Mouse (Mus musculus): ENCODE measurements around the gene Adgrf5.
A peak's percentile ranks its signal among the peaks of the same experiment; 100 is the strongest.

Adgrf5 gene

DNA sequence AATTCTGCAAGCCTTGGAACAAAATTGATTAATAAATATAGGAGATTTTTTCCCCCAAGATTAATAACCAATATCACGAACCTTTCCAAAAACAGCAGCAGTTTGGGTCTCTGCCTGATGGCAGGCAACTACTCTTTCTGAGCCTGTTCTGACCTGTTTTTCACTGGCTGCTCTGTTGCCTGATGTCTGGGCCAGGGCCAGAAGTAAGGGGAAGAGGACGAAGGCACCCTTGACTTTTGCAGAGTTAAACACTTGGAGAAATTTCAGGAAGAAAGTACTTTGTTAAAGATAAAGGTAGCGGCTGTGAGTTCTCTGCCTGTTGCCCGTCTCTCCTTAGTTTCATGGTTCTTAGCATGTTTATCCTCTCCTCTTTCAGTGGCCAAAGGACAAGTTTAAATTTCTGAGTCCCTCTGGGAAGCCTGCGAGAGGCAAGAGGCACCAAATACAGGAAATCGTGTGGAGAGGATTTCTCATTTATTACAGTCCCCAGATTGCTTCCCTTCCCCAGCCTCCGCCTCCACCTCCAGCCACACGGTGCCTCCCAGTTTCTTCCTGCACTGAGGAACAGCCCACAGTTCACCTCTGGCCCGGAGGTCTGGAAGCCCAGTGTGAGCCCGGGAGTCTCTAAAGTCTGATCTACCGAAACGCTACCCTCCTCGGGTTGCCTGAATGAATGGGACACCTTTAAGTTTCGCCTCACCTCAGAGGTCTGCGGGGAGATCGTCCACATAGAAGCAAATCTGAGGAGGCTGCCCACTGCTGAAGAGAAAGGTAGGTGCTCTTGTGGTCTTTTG lies at the start of gene Adgrf5:
Gene Adgrf5, plus strand, starts transcription at position 626 of the 794 bp plus-strand sequence.
- no peak for DNase-seq (ENCODE audit: low read depth, low spot score)

DNA sequence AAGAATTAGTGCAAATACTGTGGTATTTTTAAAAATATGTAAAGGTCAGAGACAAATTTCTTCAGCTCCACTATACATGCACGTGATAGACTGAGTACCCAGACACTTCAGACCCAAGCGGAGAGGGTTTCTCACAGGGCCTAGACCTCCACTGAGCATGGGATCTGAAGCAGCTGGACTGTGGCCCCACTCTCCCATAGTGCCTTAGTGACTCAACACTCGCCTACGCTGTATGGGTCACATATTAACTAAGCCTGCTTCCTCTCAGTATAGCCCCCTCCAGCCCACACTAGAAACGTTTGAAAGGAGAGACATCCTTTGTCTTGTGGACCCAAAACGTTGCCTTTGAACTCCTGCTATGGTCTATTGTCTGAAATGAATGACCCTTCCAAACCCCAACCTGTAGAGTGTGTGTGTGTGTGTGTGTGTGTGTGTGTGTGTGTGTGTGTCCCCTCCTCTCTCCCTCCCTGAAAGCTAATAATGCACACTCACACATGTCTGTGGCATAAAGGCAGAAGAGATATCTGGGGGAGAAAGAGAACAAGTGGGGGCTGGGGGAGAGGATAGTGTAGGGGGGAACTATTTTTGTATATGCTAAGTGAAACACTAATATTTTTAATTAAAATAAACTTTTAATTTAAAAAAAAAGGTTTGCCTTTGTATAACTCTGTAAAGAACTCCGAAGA lies 34.1 kb upstream of the Adgrf5 start:
- no peak for DNase-seq (ENCODE audit: low read depth, low spot score)

DNA sequence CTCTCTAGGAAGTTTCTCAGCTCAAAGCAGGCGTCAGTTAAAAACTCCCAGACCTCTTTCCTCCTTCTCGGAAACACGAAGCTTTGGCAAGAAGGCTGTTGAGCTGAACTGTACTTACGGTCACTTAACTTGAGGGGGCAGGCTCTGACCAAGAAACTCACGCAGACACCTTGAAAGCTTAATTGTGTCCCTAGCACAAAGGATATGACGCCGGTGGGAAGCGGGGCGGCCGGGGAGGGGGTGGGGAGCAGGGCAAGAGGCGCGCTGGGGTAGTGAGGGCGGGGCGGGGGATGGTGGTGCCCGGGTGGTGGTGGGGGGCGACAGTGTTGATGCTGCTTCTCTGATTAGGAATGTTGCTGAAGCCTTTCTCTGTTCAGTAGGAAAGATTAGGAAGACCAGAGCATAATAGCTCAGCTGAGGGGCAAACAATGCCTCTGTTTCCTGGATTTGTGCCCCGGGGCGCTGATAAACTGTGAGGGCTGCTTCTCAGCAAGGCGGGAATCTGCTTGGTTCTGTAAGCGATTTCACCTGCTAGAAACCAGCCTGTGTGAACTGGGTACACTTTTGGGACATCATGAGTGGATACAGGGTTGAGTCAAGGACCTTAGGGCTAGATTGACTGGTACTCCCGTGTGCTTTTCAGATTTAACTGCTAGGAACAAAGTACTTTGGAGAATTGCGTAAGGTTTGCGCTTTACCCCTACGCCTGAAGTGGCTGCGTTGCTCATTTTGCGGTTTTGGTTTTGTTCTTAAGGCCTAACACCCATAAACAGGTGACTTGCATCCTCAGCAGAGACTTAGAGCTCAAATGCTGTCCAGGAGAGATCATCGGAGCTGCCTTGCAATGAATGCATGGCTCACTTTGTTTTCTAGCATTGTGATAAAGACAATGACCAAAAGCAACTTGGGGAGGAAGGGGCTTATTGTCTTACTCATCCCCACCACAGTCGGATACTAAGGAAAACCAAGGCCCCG lies 33.2 kb upstream of the Adgrf5 start:
- DNase-seq (ENCODE audit: low read depth, low spot score), result peak; percentile 18

DNA sequence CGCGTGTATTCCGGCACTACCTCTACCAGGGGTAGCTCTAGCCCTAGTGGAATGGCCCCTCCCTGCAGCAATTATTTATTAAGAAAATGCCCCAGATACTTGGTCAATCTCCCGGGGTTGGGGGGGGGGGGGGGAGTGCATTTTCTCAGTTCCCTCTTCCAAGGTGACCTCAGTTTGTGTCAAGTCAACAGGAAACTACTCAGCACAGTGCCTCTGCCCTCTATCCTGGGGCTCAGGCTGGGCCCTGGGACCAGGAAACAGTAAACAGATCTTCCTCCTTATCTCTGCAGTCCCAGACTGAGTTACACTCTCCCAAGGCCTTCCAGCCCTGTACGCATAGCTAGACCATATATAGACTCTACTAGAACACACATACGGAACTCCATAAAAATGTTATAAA lies 32.4 kb upstream of the Adgrf5 start:
- DNase-seq (ENCODE audit: low read depth, low spot score), result no peak

DNA sequence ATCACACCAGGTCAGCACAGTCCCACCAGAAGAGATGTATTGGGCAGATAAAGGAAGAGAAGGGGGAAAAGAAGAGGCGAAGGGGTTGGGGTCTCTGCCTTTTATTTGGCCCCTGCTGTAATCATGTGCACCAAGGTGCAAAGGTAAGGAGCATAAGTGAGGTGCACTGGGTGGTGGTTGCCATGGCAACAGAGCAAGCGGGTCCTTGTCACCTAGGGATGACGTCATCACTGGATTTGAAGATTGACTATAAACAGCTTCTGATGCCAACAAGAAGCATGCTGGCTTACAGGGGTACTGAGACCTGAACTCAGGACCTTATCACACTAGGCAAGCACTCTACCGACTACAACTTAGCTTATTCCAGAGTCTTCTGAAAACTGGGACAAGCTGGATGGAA lies 31.0 kb upstream of the Adgrf5 start:
- DNase-seq (ENCODE audit: low read depth, low spot score), result no peak

DNA sequence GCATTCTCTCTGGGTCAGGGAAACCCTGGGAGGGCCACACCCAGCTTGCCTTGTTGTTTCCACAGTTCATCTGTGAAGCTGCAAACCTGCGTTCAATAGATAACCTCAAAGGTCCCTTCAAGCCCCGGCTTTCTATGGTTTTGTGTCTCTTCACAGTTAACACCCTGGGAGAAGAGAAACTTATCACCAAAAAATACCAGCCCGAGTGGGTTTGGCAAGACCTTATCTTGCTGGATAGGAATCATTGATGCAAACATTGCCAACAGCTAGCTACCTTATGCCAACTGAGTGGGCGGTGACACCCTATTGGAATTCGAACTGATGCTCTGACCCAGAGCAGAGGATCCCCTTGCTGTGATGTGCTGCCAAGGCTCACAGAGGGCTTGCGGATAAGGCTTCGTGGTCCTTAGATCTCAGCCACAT lies 30.5 kb upstream of the Adgrf5 start:
- no peak for DNase-seq (ENCODE audit: low read depth, low spot score)

DNA sequence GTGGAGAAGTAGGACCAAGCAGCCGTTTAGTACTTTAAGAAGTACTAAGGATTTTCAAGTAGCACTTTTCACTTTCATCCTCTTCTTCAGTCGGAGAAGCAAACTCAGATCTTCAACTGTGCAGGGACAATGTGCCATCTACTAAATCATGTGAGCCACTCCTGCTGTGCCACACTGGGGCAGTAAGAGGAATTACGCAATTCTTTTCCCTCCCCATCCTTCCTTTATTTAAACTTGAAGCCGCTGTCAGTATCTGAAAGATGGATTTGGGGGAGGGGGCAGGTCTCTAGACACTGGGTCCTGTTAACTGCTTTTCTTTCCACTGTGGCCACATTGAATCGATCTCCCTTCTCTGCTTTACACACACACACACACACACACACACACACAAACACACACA lies 27.6 kb upstream of the Adgrf5 start:
- no peak for DNase-seq (ENCODE audit: low read depth, low spot score)

DNA sequence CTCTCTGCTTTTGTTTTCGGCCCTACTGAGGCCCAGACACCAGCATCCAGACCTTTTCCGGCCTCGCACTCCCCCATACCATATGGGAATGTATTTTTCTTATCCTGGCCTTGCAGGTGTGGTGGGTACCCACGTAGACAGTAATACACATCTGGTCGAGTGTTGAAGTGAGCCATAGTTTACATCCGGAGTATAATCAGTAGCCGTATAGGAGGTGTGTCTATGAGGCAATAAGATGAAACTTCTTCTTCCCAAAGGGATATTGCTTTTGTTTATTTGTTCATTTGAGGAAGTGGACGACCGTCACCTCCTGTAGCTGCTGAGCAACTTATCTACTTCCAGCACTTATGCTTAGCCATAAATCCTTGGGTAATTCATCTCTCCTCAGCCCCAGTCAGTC lies 26.2 kb upstream of the Adgrf5 start:
- no peak for DNase-seq (ENCODE audit: low read depth, low spot score)

DNA sequence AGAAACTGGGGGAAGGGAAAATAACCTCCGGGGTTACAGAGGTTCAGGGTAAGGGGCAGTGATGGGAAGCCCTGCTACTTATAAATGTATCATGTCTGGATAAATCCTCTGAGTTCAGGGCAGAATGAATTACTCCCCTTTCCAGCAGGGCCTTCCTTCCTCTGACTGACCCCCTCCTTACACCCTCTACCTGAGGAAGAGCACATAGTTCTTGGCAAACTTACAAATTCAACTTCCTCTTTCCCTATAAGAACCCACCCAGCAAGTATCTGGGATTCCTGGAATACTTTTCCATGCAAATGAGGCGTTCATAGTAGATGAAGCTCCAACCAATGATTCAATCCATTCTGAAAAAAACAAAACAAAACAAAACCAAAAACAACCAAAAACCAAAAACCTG lies 22.6 kb upstream of the Adgrf5 start:
- DNase-seq (ENCODE audit: low read depth, low spot score), result no peak

DNA sequence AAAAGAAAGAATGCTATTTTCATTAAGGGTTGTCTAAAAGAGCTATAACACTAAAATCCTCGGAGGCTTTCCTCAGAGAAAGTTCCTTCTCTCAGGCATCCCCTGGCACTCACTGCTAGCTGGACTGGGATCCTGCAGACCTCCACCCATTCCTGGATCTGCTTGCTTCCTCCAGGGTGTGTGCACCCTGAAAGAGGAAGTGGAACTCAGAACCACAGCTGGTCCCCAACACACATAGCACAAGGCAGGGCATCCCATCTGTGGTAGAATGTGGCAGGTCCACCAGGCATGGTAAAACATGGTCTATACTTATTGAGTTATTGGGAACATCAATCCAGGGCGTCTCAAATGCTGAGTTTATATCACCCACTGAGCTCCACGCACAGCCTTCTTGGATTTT lies 22.0 kb upstream of the Adgrf5 start:
- DNase-seq (ENCODE audit: low read depth, low spot score), result no peak

DNA sequence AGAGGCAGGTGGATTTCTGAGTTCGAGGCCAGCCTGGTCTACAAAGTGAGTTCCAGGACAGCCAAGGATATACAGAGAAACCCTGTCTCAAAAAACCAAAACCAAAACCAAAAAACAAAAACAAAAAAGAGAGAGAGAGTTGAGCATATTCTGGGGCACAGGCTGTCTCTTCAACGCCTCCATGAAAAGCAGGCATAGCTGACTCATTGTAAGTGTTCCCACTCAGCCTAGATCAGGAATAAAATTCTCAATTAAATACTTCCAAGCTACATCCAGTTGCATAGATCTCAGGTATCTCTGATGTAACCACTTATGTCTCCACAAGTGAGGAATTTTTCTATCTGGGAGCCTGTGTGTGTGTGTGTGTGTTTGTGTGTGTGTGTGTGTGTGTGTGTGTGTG lies 13.8 kb upstream of the Adgrf5 start:
- peak; percentile 49 for DNase-seq (ENCODE audit: low read depth, low spot score)

DNA sequence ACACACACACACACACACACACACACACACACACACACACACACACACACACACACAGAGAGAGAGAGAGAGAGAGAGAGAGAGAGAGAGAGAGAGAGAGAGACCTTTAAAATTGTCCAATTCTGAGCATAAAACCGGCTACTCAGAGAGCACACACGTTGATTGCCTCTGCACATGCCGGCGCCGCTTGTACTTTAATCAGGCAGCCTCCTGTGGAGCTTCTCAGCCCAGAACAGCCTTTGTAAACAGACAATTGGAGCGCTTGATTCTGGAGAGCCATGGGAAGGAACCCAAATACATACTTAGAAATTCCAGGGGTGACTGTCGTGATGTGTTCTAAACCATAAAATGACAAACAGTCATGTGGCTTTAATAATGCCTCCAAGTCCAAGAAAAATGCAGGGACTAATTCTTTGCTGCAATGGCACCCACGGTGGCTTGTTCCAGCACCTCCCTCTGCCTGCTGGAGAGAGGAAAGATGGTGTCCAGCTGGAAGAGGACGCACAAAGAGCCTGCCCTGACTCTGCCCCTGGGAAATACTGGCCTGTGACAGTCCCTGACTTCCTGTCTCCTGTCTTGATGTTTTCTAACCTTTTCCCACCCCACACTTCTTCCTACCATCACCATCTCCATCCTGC lies 2.2 kb upstream of the Adgrf5 start:
- DNase-seq (ENCODE audit: low read depth, low spot score), result no peak

DNA sequence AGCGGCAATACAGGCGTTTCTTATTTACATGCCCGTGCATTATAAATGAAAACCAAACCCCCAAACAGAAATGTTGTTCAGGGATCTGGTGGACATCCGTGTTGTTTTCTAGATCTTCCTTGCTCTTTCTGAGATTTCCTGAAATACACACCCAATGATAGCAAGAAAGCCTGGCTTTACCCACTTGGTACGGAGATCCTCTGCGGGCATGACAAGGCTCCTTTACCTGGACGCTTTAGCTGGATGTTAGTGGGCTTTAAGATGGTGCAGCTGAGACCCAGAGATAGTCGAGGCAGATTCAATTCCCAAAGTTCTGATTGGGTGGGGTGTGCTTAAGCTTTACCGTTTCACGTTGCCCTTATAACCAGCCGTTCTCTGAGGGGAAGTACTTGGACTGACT lies 770 bp downstream of the Adgrf5 start:
- no peak for DNase-seq (ENCODE audit: low read depth, low spot score)

DNA sequence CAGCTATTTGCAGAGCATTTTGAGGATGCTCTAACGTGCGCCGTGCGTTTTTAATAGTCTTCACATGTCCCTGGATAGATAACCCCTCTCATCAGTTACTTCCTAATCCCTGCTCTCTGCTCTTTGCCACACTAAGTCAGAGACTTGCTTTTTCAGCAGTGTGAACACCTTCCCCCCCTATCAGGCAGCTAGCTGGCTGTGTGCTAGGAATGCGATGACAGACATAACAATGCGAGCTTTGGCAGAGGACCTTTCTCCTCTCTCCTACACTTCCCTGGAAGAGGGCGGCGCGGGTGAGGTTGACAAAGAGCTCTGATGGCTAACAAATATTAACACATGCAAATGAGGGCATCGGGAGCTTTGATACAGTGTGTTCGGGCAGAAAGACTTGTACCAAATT lies 2.1 kb downstream of the Adgrf5 start:
- no peak for DNase-seq (ENCODE audit: low read depth, low spot score)

DNA sequence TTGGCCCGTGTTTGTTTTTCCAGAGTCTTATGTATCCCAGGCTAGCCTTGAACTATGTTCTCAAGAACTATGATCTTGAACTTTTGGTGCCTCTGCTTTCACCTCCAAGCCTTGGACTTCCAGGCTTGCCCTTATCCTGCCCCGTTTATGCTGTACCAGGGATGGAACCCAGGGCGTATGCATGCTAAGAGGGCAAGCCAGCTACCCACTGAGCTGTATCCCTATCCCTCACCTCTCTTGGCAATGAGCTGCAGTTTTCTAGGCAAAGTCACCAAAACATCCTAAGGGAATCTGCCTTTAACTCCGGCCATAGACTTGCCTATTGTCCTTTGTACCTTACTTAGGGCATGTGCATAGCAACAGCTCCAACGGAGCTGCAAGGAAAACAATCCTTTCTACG lies 2.6 kb downstream of the Adgrf5 start:
- DNase-seq (ENCODE audit: low read depth, low spot score), result no peak

DNA sequence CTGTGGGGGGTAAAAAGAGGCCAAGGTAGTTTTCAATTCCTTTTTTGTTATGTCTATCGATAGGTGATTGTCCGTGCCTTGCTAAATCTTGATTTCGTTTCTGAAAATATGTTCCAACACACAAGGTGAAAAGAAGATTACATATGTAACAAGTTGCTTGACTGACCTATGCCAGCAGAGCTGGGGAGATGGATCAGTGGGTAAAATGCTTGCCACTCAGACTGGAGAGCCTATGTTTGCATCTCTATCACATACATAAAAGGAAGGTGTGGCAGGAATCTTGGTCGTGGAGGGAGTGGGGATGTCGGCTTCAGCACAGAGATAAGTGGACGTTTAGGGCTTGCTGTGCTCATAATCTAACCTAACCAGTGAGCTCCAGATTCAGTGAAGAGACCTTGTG lies 3.7 kb downstream of the Adgrf5 start:
- DNase-seq (ENCODE audit: low read depth, low spot score), result no peak

DNA sequence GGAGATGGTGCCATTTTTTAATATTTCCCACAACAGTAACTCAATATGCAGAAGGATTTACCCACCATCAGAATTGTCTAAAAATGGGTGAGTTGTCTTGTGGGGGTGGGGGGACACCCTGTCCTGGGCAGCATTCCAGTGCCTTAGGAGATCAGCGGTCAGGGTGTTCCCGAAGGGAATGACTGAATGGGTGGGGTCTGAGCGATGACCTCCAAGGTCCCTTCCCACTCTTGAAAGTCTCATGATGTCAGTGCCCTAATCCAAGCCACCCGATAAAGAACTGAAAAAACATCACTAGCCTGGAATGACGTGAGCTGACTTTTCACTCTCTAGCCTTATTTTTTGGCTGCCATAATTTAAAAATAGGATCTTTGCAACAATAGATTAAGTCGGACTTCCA lies 5.0 kb downstream of the Adgrf5 start:
- DNase-seq (ENCODE audit: low read depth, low spot score), result no peak

DNA sequence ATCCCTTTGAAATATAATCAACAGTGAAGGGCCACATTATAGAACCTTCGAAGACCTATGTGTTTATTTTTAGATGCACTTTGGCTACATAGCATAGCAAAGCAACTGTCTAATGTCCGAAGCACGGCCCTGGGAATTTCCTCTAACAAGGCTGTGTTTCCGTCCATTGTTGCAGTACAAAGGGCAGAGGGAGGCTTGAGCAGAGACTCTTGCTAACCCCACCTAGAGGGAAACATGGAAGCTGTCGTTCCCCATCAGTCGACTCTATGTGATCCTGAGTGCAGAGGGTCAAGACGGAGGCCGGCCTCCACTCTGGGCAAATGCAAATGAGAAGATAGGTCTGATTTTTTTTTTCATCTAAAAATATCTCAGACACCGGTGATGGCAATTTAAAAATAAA lies 6.2 kb downstream of the Adgrf5 start:
- DNase-seq (ENCODE audit: low read depth, low spot score), result no peak

DNA sequence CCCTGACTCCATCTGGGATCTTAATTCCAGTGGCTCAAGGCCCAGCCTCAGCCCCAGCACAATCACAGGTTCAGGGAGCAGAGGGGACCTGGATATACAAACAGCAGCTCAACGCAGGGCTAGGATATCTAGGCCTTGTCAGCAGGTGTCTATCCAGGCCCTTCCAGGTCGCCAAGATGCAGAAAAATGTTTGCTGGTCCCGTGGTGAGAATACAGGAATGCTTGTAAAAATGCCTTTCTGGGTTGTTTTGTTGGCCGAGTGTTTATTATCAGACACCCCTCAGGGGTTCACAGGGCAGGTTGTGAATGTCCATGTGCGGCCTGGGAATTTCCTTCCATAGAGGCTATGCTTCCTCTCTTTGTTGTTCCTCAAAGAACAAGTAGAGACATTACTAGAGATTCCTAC lies 7.9 kb downstream of the Adgrf5 start:
- DNase-seq (ENCODE audit: low read depth, low spot score), result no peak

DNA sequence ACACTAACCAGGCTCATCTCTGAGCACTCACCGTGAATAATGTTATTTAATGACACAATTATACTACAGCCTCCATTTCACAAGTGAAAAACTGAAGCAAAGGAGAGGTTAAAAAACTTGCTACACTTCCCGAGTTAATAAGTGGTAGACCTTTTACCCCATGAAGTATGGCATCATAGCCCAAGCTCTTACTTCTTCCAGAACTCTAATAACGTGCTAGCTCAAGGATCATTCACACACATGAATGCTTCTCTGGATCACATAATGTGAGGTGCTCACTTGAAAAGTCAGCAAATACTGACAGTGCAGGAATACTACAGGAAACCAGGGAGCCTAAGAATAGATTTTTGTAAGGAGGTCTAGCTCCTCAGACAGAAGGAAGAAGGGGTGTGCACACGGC lies 12.4 kb downstream of the Adgrf5 start:
- DNase-seq (ENCODE audit: low read depth, low spot score), result no peak

DNA sequence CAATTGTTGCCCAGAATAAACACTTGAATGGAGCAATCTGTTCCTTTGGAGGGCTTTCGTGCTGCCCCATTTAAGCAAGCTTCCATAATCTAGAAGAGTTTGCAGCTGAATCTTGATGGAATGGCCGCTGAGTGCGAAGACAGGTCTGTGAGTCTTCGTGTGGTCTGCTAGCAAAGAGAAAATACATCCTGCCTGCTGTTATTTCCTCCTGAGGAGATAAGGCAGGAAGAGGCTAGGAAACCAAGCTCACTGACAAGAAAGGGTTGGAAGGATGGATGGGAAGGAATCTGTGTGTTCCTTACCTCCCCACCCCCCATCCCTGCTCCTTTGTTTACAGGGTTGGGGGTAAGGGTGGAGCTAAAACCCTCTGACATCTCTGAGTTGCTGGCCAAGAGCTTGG lies 13.8 kb downstream of the Adgrf5 start:
- DNase-seq (ENCODE audit: low read depth, low spot score), result no peak

DNA sequence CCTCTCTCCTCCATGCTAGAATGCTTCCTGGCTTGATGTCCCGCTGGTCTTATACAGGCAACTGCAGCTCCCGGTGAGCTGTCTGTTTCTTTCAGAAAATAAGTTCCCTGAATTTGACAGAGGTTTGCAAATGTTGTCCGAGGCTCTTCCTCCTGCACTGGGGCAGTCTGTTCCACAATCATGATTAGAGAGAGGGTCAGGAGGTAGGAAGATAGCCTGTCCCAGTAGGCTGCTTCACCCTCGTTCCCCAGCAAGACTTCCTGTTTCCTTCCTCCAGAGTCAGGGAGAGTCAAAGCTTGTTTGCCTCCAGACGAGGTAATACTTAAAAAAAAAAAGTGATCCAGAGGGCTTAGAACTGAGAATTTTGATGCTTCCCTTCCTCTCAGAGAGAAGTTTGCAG lies 16.3 kb downstream of the Adgrf5 start:
- DNase-seq (ENCODE audit: low read depth, low spot score), result no peak
